Mouse (Mus musculus): ENCODE results near the gene Dnah7b.
"Not testable (repeated sequence)": the region's sequence is repeated elsewhere in the genome, so short reads cannot be mapped to it uniquely, and the experiment has no call there.

Dnah7b gene

DNA sequence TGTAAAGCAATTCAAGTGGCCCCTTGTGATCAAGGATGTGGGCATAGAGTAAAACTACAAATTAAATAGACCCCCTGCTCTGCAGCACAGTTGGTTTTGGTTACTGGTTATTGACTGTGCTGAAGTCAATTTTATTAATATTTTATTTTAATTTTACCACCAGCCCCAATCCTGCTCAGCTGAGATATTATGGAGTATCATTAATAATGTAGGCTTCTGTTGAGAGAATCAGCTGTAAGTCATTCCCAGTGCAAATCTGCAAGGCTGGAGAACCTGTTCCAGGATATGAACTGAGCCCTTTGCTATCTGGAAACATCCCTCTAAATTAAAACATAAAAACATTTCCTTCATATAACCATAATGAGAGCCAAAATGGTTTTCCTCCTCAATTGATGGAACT is 259.8 kb downstream of the Dnah7b start:
- not testable (repeated sequence) for DNase-seq (ENCODE audit: low spot score)

DNA sequence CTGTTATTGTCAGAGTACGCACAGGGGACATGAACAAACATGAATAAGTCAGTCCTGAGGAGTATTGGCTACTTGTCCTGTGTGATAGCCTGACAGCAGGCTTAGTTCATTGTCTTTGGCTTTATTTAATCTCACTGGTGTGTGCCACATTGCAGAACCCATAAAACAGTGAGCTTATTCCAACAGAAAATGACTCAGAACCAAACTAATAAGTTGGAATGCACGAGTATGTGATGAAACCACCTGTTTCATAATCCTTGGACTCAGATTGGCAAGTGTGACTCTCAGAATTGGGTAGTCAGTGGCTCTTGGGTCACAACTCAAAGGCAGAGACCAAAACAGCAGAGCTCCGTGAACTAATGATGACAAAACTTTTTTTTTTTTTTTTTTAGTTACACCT is 279.2 kb downstream of the Dnah7b start:
- DNase-seq (ENCODE audit: low spot score) = not testable (repeated sequence)

DNA sequence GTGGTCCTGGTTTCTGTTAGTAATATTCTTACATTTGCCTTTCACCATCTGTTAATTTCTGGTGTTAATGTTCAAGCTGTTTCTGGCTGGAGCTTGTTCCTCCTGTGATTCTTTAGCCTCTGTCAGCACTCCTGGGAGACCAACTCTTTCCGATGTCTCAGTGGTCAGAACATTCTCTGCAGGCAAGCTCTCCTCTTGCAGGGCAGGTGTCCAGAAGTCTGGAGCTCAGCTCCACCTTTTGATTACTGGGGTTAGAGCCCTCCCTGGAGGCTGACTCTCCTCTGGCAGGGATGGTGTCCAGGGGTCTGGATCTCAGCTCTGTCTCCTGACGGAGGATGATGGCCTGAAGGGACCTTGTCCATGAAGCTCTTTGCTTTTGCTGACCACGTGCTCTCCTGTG is 314.5 kb downstream of the Dnah7b start:
- not testable (repeated sequence) for DNase-seq (ENCODE audit: low spot score)

DNA sequence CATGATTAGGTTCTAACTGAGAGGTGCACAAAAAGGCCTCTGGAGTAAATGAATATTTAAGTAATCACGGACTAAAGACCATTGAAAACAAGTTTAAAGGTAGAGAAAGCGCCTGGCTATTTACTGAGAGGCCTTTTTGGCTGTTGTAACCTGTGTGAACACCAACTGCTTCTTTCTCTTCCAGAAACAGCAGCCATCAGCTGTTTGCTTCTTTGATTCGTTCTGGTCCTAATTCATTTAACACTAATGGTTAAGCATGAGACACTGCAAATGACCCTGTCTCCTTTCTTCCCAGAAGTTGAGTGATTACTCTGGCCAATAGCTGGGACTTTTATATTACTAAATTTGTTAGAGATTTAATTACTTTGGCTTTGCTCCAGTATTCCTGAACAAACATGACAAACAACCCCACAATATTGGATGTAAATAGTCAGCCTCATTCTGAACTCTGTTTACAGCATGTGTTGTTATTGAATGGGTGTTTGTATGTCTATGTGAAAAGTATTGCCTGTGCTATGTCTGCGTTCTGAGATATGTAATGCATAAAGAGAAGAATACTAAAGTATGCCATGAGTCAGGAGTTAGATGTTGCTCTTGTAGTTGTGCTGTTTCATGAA is 328.7 kb downstream of the Dnah7b start:
- DNase-seq (ENCODE audit: low spot score) = not testable (repeated sequence)

DNA sequence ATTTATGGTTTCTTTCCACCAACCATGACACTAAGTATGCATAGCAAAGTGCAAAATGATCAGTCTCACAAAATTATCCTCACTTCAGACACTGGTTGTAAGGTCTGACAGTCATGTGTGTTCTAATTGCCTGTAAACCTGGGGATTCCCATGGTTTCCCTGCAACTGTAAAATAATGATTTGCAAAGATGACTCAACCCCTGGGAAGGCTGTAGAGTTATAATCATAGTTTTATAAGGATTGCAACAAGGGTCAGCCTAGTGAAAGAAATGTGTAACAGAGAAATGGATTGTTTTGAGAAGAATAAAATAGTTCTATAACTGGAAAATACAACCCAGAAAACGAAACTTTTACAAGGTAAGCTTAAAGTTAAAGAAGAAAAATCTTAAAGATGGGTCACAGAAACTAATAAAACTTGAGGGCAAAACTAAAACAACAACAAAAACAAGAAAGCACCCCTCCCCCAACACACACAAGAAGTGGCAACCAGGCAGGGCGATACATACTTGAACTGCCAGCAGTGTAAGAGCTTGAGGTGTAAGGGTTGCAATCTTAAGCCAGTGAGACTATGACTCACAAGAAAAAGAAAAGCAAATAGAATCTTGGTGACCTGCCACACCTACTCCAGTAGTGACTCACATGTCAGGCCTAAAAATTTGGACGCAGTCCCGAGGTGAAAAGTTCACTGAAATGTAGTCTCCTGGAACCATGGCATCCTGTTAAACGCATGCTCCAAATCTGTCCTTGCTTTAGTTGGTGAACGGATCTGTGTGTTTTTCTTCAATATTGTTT is 342.4 kb downstream of the Dnah7b start:
- peak; percentile 38 for DNase-seq (ENCODE audit: low spot score)

DNA sequence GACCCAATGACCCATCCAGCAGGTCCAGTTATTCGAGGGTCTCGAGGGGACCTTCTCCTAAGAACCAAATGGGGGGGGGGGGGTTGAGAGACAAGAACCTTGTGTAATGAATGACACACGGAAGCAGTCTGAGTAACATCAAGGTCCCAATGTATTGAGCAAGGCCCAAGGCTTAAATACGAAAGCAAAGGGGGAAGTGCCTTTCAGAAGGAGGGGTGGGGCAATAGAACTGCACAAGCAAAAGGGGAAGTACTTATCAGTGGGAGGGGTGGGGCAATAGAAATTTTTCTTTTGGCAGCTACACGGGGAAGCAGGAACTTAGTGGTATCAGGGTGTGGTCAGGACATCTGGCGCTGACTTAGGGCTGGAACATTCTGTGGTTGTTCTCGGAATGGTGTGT is 348.7 kb downstream of the Dnah7b start:
- DNase-seq (ENCODE audit: low spot score) = not testable (repeated sequence)

DNA sequence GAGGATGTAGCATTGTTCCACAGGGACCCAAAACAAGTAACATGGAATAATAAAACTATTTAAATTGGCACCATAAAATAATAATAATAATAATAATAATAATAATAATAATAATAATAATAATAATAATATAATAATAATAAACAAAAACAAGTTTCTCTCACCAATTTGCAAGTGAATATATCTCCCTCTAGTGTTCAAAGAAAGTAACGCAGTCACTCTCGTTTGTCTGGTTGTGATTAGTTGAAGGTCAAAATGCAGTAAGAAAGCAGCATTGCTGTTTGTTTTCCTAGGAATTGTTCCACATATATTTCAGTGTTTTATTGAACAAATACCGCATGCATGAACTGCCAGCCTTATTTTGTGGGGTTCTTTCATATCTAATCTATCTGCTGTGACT is 350.8 kb downstream of the Dnah7b start:
- not testable (repeated sequence) for DNase-seq (ENCODE audit: low spot score)

DNA sequence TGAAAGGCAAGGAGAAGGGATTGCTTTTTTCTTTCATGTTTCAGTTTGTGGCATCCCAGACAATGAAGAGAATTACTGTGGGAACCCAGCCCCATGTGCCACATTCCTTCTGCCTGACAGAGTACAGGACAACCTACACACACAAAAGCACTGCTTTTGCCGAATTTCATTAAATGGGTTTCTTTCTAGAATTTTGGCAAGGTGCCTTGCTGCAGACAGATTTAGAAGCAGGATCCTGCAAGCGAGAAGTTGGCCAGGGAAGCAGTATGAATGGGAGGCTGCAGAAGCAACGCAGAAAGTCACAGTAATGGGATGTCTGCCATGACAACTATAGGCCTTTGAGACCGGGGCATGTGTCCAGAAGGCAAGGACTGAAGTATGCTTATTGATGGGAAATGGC is 352.9 kb downstream of the Dnah7b start:
- not testable (repeated sequence) for DNase-seq (ENCODE audit: low spot score)

All from urinary bladder, postnatal 25 days (tissue).